Mouse (Mus musculus) midbrain, embryonic 16.5 days (tissue): ENCODE measurements around the gene Bri3. TPM values are rescaled to one million over a fixed set of nuclear protein-coding genes. Genes with fewer than 3 reads are reported as not detected.

Experiments
- ATAC-seq: fragments of 200-750 bp; cut with Nextera tagmentation; 2 replicates; pipeline ENCODE4 v1.8.0; 2017; ENCODE audit warnings: moderate TSS enrichment
- H3K27ac ChIP-seq: fragments of 300-500 bp; sonication (generic); 2 replicates; pipeline ENCODE4 v1.5.1; 2014; ENCODE audit warnings: mild to moderate bottlenecking, low read length, mixed read lengths
- H3K27me3 ChIP-seq: fragments of 300-500 bp; sonication (generic); 2 replicates; pipeline ENCODE4 v1.6.1; 2014; ENCODE audit warnings: low read depth, low read length, mixed read lengths; ENCODE audit not compliant: control insufficient read depth, insufficient read depth
- H3K36me3 ChIP-seq: fragments of 300-500 bp; sonication (generic); 2 replicates; pipeline ENCODE4 v1.6.1; 2014; ENCODE audit warnings: mild to moderate bottlenecking, low read length, moderate library complexity, mixed read lengths; ENCODE audit not compliant: control insufficient read depth, insufficient read depth
- H3K4me1 ChIP-seq: fragments of 300-500 bp; sonication (generic); 2 replicates; pipeline ENCODE4 v1.6.1; 2014; ENCODE audit warnings: mild to moderate bottlenecking, low read length, mixed read lengths; ENCODE audit not compliant: control insufficient read depth, insufficient read depth
- H3K4me2 ChIP-seq: fragments of 300-500 bp; sonication (generic); 2 replicates; pipeline ENCODE4 v1.6.1; 2014; ENCODE audit warnings: mild to moderate bottlenecking, low read length, mixed read lengths
- H3K4me3 ChIP-seq: fragments of 300-500 bp; sonication (generic); 2 replicates; pipeline ENCODE4 v1.5.1; 2014; ENCODE audit warnings: low read depth, mild to moderate bottlenecking, low read length, moderate library complexity, mixed read lengths
- H3K9ac ChIP-seq: fragments of 300-500 bp; sonication (generic); 2 replicates; pipeline ENCODE4 v1.6.1; 2014; ENCODE audit warnings: low read depth, low read length, mixed read lengths
- H3K9me3 ChIP-seq: fragments of 300-500 bp; sonication (generic); replicated peaks from 2 replicates; pipeline ENCODE4 v1.6.1; 2014; ENCODE audit warnings: mild to moderate bottlenecking, low read length, mixed read lengths; ENCODE audit not compliant: control insufficient read depth, poor library complexity, severe bottlenecking
- WGBS: fragments of 180-500 bp; shearing (Covaris S2); extraction: QIAGEN DNeasy Blood & Tissue Kit; methylation state at CpG from one replicate; pipeline ENCODE4 v1.1.7; 2014; 5-methylcytosine and 5-hydroxymethylcytosine counted together
- polyA plus RNA-seq: library from polyadenylated mRNA; unstranded; fragments of >200 nt; fragmentation: Nextera tagmentation; extraction: Ambion mirVana; gene quantifications from 2 replicates; pipeline ENCODE4 v1.2.1, GENCODE M21; 2015

Gene Bri3
- polyA plus RNA-seq, 1 experiment from 2014 or later, result 97.3 TPM

- Histone ChIP-seq H3K4me3 (no peak overlapping the region), H3K9ac (no peak overlapping the region), H3K36me3 (no peaks in the 10 kb centered on the region), H3K27me3 (no peaks in the 10 kb centered on the region), H3K27ac (no peak overlapping the region), H3K9me3 (no peaks in the 10 kb centered on the region), H3K4me2 (peak overlapping the region; percentile 9; the same call in 1 of the 2 replicates), H3K4me1 (peaks cover 9% of the 10 kb centered on the region; the same call in 1 of the 2 replicates)
- 0 out of 2 replicates have a peak, but pooled peaks have one; percentile 51 for ATAC-seq
- WGBS, result 38% methylated on average over 16 of the region's 16 CpGs
Observed at GRCm38 (mm10) chr5:144483659-144484375, 239.6 kb downstream of the Bri3 start.

GRCm38 (mm10) chr5:144491308-144491707, 247.1 kb downstream of the Bri3 start:
- ATAC-seq, result no peak
- H3K27me3 ChIP-seq, result no peaks in the 10 kb centered on the region
- no peak overlapping the region for H3K9ac ChIP-seq
- WGBS, result 16% methylated on average over 6 of the region's 6 CpGs
- H3K36me3 ChIP-seq, result no peaks in the 10 kb centered on the region
- no peak overlapping the region for H3K4me3 ChIP-seq
- no peaks in the 10 kb centered on the region for H3K4me1 ChIP-seq
- peaks cover 4% of the 10 kb centered on the region; the same call in 1 of the 2 replicates for H3K9me3 ChIP-seq
- H3K27ac ChIP-seq, result no peak overlapping the region
- no peak overlapping the region for H3K4me2 ChIP-seq

Other genes with a start within 250 kb of the Bri3 start
- 82.5 and 82.7 TPM in 2 replicates for gene Ccz1, start 229.6 kb upstream of the Bri3 start, polyA plus RNA-seq
- not detected in 2 replicates for gene Ocm, start 217.8 kb upstream of the Bri3 start, polyA plus RNA-seq
- 9.0 and 9.3 TPM in 2 replicates for gene Lmtk2, start 144.0 kb upstream of the Bri3 start, polyA plus RNA-seq
- gene Bhlha15, start 54.2 kb upstream of the Bri3 start, polyA plus RNA-seq, result not detected in 2 replicates
- 46.1 and 48.2 TPM in 2 replicates for gene Tecpr1, start 20.8 kb upstream of the Bri3 start, polyA plus RNA-seq
- gene Baiap2l1, start 113.7 kb downstream of the Bri3 start, polyA plus RNA-seq, result 1.2 TPM in 2 replicates